ENCODE assay signal across 16 mouse cellular contexts in the genomic region with DNA sequence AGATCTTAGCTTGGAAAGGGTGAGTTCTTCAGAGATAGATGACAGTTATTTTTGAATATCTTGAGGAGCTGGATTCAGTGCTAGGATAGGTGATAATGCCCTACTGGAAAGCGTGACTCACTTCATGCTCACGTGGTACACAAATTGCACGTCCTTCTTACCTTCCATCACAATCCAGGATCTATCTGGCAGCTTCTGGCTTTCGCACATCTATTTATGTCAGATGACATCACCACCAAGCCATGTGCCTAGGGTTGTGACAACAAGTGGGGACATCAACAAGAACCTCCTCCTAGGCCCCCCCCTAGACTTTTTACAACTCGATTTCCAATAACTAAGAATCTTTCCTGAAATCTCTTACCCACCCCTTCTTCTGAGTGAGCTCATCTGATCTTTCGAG. TPM values are rescaled to one million over a fixed set of nuclear protein-coding genes. Genes with fewer than 3 reads are reported as not detected.
"Had no signal": no experiment of that assay in that cellular context is flagged by ENCODE, and none has a peak within 500 bp of the region (broad histone marks: within the 10 kb centered on the region; RNA-seq: fewer than 3 reads in every experiment).

No protein-coding gene starts in this region.

- H3K4me2 ChIP-seq: lung, embryonic 15.5 days; midbrain, embryonic 12.5 days; neural tube, embryonic 12.5 days; stomach, embryonic 15.5 days had no signal

- H3K9ac ChIP-seq: lung, embryonic 15.5 days; midbrain, embryonic 12.5 days; neural tube, embryonic 12.5 days; stomach, embryonic 15.5 days had no signal

- H3K4me1 ChIP-seq: megakaryocyte, embryonic 14.5 days; midbrain, embryonic 12.5 days; neural tube, embryonic 12.5 days; stomach, embryonic 15.5 days had no signal

- H3K9me3 ChIP-seq: lung, embryonic 15.5 days; megakaryocyte, embryonic 14.5 days; midbrain, embryonic 12.5 days; neural tube, embryonic 12.5 days; stomach, embryonic 15.5 days had no signal

- ATAC-seq: lung, postnatal 0 days; midbrain, embryonic 16.5 days had no signal

- H3K4me3 ChIP-seq: lung, embryonic 15.5 days; megakaryocyte, embryonic 14.5 days; midbrain, embryonic 12.5 days; neural tube, embryonic 12.5 days; stomach, embryonic 15.5 days had no signal

- DNase-seq: lung, adult 2 months; lung, postnatal 14 days; lung, postnatal 36 days; right cerebral cortex, postnatal 14 days; thymus, postnatal 4 days had no signal

- H3K27me3 ChIP-seq: lung, embryonic 15.5 days; megakaryocyte, embryonic 14.5 days; midbrain, embryonic 12.5 days; neural tube, embryonic 12.5 days; stomach, embryonic 15.5 days had no signal

- H3K36me3 ChIP-seq: lung, embryonic 15.5 days; midbrain, embryonic 12.5 days; neural tube, embryonic 12.5 days; stomach, embryonic 15.5 days had no signal

- H3K27ac ChIP-seq: lung, embryonic 15.5 days; macrophage; midbrain, embryonic 12.5 days; neural tube, embryonic 12.5 days; stomach, embryonic 15.5 days; stomach, postnatal 0 days had no signal

RNA-seq across cellular contexts. Expression of gene Lmcd1, which starts 17.0 kb away (rescaled TPM):
- total RNA-seq: monocyte, adult 5-6 weeks; neutrophil, adult 5-6 weeks had no signal
- polyA plus RNA-seq: macrophage had no signal
